Mouse (Mus musculus) embryonic facial prominence, embryonic 13.5 days (tissue): ENCODE results near the gene Vmn1r224. TPM values are rescaled to one million over a fixed set of nuclear protein-coding genes. Genes with fewer than 3 reads are reported as not detected.

Experiments used
- ATAC-seq: fragments of 200-750 bp; cut with Nextera tagmentation; 2 replicates; pipeline ENCODE4 v1.8.0; 2017; ENCODE audit warnings: low read depth; ENCODE audit not compliant: insufficient number of reproducible peaks, insufficient read depth, low FRiP score, low TSS enrichment
- H3K27ac ChIP-seq: fragments of 300-500 bp; sonication (generic); 2 replicates; pipeline ENCODE4 v1.5.1; 2015; ENCODE audit warnings: moderate library complexity, mild to moderate bottlenecking, inconsistent platforms
- H3K27me3 ChIP-seq: fragments of 300-500 bp; sonication (generic); 2 replicates; pipeline ENCODE4 v1.6.1; 2015; ENCODE audit warnings: mild to moderate bottlenecking, inconsistent platforms
- H3K36me3 ChIP-seq: fragments of 300-500 bp; sonication (generic); 2 replicates; pipeline ENCODE4 v1.6.1; 2015; ENCODE audit warnings: mild to moderate bottlenecking, inconsistent platforms
- H3K4me1 ChIP-seq: fragments of 300-500 bp; sonication (generic); 2 replicates; pipeline ENCODE4 v1.6.1; 2015; ENCODE audit warnings: inconsistent platforms
- H3K4me2 ChIP-seq: fragments of 300-500 bp; sonication (generic); 2 replicates; pipeline ENCODE4 v1.6.1; 2015; ENCODE audit warnings: moderate library complexity, mild to moderate bottlenecking, inconsistent platforms
- H3K4me3 ChIP-seq: fragments of 300-500 bp; sonication (generic); 2 replicates; pipeline ENCODE4 v1.5.1; 2015; ENCODE audit warnings: mild to moderate bottlenecking, inconsistent platforms
- H3K9ac ChIP-seq: fragments of 300-500 bp; sonication (generic); 2 replicates; pipeline ENCODE4 v1.6.1; 2015; ENCODE audit warnings: mild to moderate bottlenecking, inconsistent platforms
- H3K9me3 ChIP-seq: fragments of 300-500 bp; sonication (generic); 2 replicates; pipeline ENCODE4 v1.6.1; 2016; ENCODE audit warnings: inconsistent platforms
- WGBS: fragments of 180-500 bp; shearing (Covaris S2); methylation state at CpG from one replicate; pipeline ENCODE4 v1.1.7; 2015; ENCODE audit warnings: mixed read lengths; 5-methylcytosine and 5-hydroxymethylcytosine counted together
- polyA plus RNA-seq: library from polyadenylated mRNA; unstranded; fragments of >200 nt; fragmentation: Nextera tagmentation; extraction: Ambion mirVana; gene quantifications from 2 replicates; pipeline ENCODE4 v1.2.1, GENCODE M21; 2015

Vmn1r224 gene
- not detected in 2 replicates for polyA plus RNA-seq

- Histone ChIP-seq H3K27me3 (no peaks in the 10 kb centered on the region), H3K4me1 (no peaks in the 10 kb centered on the region), H3K36me3 (no peaks in the 10 kb centered on the region), H3K4me3 (no peak within 1 kb of the TSS), H3K4me2 (no peak within 1 kb of the TSS), H3K27ac (no peak within 1 kb of the TSS), H3K9ac (no peak within 1 kb of the TSS), H3K9me3 (peaks cover 9% of the 10 kb centered on the region; the same call in 1 of the 2 replicates)
- WGBS: 16% methylated on average over 1 of the region's 1 CpGs
- ATAC-seq: no peak
These were observed at the start of gene Vmn1r224 for GRCm38 (mm10) chr17:20413846-20414245. TSS of gene Vmn1r224 (plus strand) at chr17:20414146.

- no peak for ATAC-seq
- WGBS: 31% methylated on average over 2 of the region's 2 CpGs
- Histone ChIP-seq H3K9ac (no peak overlapping the region), H3K4me1 (no peaks in the 10 kb centered on the region), H3K4me2 (no peak overlapping the region), H3K9me3 (peaks cover 20% of the 10 kb centered on the region; the same call in 1 of the 2 replicates), H3K36me3 (no peaks in the 10 kb centered on the region), H3K4me3 (no peak overlapping the region), H3K27me3 (no peaks in the 10 kb centered on the region), H3K27ac (no peak overlapping the region)
These were observed 14.8 kb upstream of the Vmn1r224 start for GRCm38 (mm10) chr17:20399105-20399504.

- peaks cover 13% of the 10 kb centered on the region for H3K9me3 ChIP-seq
- no peak overlapping the region for H3K4me3 ChIP-seq
- no peak for ATAC-seq
- H3K4me2 ChIP-seq: no peak overlapping the region
- H3K27me3 ChIP-seq: no peaks in the 10 kb centered on the region
- no peaks in the 10 kb centered on the region for H3K36me3 ChIP-seq
- H3K4me1 ChIP-seq: no peaks in the 10 kb centered on the region
- no peak overlapping the region for H3K9ac ChIP-seq
- no peak overlapping the region for H3K27ac ChIP-seq
These were observed 25.3 kb downstream of the Vmn1r224 start for GRCm38 (mm10) chr17:20439263-20439662.

- 64% methylated on average over 3 of the region's 3 CpGs for whole genome bisulfite sequencing
- no peaks in the 10 kb centered on the region for H3K27me3 ChIP-seq
- H3K4me3 ChIP-seq: no peak overlapping the region
- H3K4me2 ChIP-seq: no peak overlapping the region
- H3K27ac ChIP-seq: no peak overlapping the region
- peaks cover 3% of the 10 kb centered on the region; the same call in 1 of the 2 replicates for H3K9me3 ChIP-seq
- ATAC-seq: no peak
- H3K9ac ChIP-seq: no peak overlapping the region
- no peaks in the 10 kb centered on the region for H3K4me1 ChIP-seq
- H3K36me3 ChIP-seq: no peaks in the 10 kb centered on the region
These were observed 59.4 kb downstream of the Vmn1r224 start for GRCm38 (mm10) chr17:20473311-20473710.

Other genes with a start within 250 kb of the Vmn1r224 start
- gene Fpr-rs6, start 231.0 kb upstream of the Vmn1r224 start, polyA plus RNA-seq: not detected in 2 replicates
- gene Vmn2r105, start 179.1 kb upstream of the Vmn1r224 start, polyA plus RNA-seq: not detected in 2 replicates
- not detected in 2 replicates for gene Vmn2r106, start 128.6 kb upstream of the Vmn1r224 start, polyA plus RNA-seq
- not detected in 2 replicates for gene Vmn2r107, start 68.9 kb upstream of the Vmn1r224 start, polyA plus RNA-seq
- gene Vmn2r108, start 67.2 kb downstream of the Vmn1r224 start, polyA plus RNA-seq: not detected in 2 replicates
- not detected in 2 replicates for gene Vmn1r225, start 84.0 kb downstream of the Vmn1r224 start, polyA plus RNA-seq
- gene Vmn2r109, start 150.6 kb downstream of the Vmn1r224 start, polyA plus RNA-seq: not detected in 2 replicates
- gene Vmn2r110, start 182.3 kb downstream of the Vmn1r224 start, polyA plus RNA-seq: 0.03 TPM in 1 of 2 replicates, not detected in the other
- not detected in 2 replicates for gene Fpr-rs3, start 210.7 kb downstream of the Vmn1r224 start, polyA plus RNA-seq